Mouse (Mus musculus): ENCODE measurements around the gene Tmem239.

Tmem239 gene

GRCm38 (mm10) chr2:130411558-130412495 lies 5.5 kb downstream of the Tmem239 start:
- DNase-seq (ENCODE audit: low read depth, low spot score), result peak; percentile 81

DNA sequence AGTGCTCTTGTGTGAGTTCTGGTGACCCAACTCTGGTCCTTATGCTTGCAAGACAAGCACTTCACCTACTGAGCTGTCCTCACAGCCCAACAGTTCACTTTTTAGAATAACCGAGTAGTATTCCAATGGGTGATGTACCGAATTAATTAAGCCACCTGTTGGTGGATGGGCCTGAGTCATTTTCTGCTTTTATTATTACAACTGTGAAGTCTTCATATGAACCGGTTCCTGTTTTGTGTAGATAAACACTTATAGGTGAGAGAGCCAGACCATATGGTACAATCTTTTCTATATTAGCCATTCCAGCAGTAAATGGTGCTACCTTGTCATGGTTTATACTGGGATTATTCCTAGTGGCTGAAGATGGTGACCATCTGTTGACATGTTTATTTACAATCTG lies 6.5 kb downstream of the Tmem239 start:
- DNase-seq (ENCODE audit: low read depth, low spot score), result no peak

DNA sequence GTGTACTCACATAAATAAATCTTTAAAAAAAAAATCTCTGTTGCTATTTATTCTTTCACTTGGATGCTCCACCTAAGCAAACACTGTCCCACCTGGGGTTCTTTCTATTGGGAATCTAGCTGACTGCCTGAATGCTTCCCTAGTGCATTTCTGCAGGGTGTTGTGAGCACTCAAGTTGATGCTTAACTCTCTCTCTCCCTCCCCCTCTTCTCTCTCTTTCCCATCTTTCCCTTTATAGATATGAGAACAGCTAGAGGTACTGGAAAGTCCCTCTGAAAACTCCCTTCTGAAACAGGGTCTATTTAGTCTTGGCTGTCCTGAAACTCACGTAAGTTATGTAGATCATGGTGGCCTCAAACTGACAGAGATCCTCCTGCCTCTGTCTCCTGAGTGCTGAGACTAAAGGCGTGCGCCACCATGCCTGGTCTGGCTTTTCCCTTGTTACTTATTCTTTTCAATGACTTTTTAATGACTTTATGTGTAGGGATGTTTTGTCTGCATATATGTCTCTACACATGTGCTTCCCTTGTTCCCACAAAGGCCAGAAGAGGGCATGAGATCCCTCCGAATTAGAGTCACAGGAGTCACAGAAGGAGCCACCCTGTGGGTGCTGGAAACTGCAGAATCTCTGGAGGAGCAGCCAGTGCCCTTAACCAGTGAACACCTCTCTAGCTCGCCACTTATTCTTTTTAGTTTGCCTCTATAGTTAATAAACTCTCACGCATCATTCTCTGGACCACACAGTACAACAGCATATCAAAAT lies 8.0 kb downstream of the Tmem239 start:
- DNase-seq (ENCODE audit: low read depth, low spot score), result no peak

DNA sequence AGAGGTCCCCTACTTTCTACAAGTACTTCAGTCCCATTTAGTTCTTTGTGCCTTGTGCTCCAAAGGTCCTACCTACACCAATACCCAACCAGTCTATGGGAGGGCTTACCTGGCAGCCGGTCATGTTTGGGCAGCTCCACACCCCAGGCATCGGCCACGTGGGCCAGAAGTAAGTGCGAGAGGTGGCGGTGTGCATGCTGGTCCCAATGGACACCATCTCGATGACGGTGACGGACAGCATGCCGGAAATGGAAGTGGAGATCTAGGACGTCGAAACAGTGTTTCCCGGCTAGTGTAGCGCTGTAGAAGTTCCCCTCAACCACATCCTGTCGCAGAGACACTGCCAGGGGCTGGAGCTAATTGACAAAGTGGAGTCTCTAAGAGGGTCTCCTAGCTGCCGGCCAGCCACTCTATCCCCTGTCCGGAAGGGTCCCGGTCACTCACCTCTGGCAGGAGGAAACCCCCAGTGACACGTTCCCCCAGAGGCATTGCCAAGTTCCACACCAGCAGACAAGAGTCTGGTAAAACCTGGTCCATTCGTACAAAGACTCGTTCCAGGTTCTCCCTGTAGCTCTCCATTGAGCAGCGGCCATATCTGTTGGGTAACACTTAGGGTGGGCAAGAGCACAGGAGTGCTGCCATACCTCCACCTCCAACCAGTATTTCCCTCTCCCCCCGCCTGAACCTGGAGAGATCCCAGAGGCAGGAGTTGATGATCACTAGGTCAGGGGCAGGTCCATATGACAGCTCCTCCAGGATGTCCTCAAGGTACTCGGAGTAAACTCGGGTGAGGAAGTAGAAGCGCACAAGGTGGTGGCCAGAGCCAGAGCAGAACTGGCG lies 15.7 kb downstream of the Tmem239 start:
- no peak for DNase-seq (ENCODE audit: low read depth, low spot score)

DNA sequence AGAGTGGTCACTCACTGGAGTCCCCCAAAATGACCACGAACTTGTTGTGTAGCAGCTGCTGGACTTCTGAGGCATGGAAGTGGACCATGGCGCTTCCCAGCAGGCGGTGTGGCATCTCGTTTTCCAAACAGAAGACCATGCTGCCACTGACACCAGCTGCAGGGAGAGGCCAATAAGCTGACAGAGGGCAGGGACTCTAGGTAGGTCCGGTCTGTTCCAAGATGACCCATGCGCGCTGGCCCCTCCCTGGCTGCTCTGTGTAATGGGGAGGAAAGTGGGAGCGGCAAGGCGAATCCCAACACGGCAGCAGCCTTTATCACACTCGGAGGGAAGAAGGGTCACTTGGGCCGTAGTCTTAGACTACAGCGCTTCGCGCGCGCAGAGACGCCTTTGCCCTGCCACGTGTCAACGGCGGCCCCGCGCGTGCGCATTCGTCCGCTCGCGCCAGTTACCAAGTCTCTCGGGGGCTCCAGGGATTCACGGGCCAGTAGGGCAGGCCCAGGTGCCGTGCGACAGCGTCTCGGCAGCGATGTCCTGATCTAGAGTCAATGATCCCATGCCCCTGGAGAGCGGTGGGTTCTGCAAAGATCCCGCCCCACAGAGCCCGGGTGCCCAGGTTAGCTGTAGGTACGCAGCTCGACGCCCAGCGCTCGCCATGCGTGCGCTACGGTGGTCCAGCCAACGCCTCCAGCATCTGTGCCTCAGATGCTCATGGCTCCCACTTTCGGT lies 17.3 kb downstream of the Tmem239 start:
- peak; percentile 77 for DNase-seq (ENCODE audit: low read depth, low spot score)

DNA sequence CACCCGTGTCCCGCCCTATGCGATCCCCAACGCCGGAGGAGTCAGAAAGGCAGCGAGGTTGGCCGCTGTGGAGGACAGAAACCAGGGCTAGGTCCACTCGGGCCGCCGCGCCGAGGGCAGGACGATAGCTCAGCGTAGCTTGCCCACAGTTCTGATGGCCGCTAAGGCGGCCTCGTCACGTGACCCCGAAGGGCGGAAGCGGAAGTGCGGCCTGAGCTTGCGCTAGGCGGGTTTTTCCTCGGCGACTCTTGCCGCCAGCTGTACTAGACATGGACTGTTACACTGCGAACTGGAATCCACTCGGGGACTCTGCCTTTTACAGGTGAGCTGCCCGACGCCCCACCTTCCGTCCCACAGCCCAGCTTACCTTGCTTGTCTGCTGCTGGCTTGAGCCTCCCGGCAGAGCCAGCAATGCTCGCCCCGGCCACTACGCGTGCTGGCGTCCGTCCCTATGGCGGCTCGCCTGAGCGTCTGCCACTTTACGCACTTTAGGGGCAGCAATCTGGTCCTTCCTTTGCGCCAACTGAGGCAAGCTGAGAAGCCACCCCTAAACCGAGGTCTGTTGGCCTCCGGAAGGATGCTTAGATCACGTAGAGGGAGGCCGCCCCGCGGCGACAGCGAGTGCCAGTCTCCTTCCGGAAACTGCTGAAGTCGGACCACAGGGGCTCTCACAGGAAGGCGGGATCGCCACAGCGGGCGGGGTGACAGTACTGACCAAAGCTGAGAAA lies 18.0 kb downstream of the Tmem239 start, which contains the start of the genes Vps16 and Pced1a:
Gene Vps16 (plus strand): TSS at position 214 of the 728 bp plus-strand sequence.
Gene Pced1a (minus strand): TSS at position 576 of the 728 bp plus-strand sequence.
- DNase-seq (ENCODE audit: low read depth, low spot score), result peak; percentile 90

- no peak for DNase-seq (ENCODE audit: low read depth, low spot score)
These were observed 18.8 kb downstream of the Tmem239 start for GRCm38 (mm10) chr2:130425112-130425511.

GRCm38 (mm10) chr2:130429851-130430250 lies 23.6 kb downstream of the Tmem239 start:
- DNase-seq (ENCODE audit: low read depth, low spot score), result no peak

DNA sequence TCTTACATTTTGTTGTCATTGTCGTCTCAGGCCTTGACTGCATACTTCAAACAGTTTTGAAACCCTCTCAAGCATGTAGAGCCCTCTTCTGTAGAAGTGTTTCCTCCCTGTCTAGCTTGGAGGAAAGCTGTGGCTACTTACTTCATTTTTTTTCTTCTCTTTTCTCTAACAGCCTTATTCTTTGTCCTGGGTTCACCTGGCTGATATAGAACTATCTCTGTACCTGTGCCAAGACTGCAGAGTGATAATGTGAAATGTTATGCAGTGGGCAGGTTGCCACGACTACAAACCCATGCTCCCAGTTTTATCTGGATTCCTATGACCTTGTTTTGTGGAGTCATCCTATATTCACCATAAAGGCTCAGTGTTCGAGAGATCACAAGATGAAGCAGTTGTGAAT lies 24.2 kb downstream of the Tmem239 start:
- no peak for DNase-seq (ENCODE audit: low read depth, low spot score)

- no peak for DNase-seq (ENCODE audit: low read depth, low spot score)
These were observed 25.9 kb downstream of the Tmem239 start for GRCm38 (mm10) chr2:130432157-130432556.

DNA sequence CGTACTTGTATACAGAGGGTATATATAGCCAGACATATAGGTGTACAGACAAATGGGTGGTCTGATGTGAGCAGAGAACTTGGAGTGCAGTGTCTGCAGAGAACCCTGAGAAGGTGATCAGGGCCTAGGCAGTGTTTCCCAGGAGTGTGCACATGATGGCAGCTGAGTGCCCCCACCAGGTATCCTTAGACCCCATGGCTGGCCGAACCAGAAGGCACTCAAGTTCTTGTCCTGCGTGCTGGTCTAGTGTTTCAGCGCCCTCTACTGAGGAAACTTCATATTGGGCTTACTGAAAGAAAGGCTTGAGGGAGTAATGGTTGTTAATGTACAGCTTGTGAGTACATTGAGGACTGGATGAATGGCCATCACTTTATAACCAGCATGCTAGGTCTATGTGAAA lies 26.9 kb downstream of the Tmem239 start:
- DNase-seq (ENCODE audit: low read depth, low spot score), result peak; percentile 56

DNA sequence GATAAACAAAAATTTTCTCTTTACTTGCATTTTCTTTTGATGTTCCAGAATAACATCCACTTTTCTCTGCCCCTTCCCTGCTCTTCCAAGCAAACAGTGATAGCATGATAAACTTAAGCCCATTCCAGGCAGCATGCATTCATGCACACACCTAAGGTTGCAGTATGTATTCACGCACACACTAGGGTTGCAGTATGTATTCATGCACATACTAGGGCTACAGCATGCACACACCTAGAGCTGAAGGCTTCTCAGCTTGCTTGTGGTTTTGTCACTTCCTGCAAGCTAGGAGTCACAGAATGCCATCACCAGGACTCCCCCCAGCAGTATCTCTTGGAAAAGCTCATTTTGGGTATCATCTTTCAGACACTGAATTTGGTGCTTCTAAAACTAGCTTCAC lies 30.5 kb downstream of the Tmem239 start:
- DNase-seq (ENCODE audit: low read depth, low spot score), result no peak

DNA sequence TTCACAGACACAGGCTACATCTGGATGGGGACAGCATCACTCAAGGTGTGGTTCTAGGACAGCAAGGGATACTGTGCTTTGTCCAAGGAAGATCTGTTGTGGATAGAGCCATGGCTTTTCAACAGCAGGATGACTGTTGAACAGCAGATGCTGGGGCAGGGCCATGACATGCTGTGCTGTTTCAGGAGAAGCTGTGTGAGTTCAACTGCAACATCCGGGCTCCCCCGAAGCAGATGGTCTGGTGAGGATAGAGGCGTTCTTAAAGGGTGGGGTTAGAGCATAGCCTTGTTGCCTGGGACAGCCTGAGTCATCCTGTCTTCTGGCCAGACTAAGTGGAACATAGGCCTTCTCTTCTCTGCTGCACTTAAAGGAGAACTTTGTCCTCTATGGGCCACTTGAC lies 32.6 kb downstream of the Tmem239 start:
- DNase-seq (ENCODE audit: low read depth, low spot score), result no peak

GRCm38 (mm10) chr2:130439840-130440480 lies 33.7 kb downstream of the Tmem239 start:
- DNase-seq (ENCODE audit: low read depth, low spot score), result no peak

- no peak for DNase-seq (ENCODE audit: low read depth, low spot score)
These were observed 35.9 kb downstream of the Tmem239 start for GRCm38 (mm10) chr2:130442162-130442561.

GRCm38 (mm10) chr2:130448449-130448848 lies 42.2 kb downstream of the Tmem239 start:
- DNase-seq (ENCODE audit: low read depth, low spot score), result no peak

GRCm38 (mm10) chr2:130449021-130449793 lies 42.9 kb downstream of the Tmem239 start:
- peak; percentile 32 for DNase-seq (ENCODE audit: low read depth, low spot score)

GRCm38 (mm10) chr2:130449794-130450433 lies 43.6 kb downstream of the Tmem239 start, which contains the start of gene Ptpra:
Ptpra (plus strand) TSS chr2:130450278.
- peak; percentile 84 for DNase-seq (ENCODE audit: low read depth, low spot score)

Measured in forelimb bud, embryonic 11.5 days (tissue).